Mouse (Mus musculus) ES-Bruce4 (cell line): ENCODE measurements around the gene Tenm4. TPM values are rescaled to one million over a fixed set of nuclear protein-coding genes. Genes with fewer than 3 reads are reported as not detected.

Experiments
- H3K27ac ChIP-seq: 2 replicates; pipeline ENCODE4 v1.5.1; 2012; ENCODE audit warnings: low read length, inconsistent platforms; ENCODE audit not compliant: insufficient read depth
- H3K27me3 ChIP-seq: 2 replicates; pipeline ENCODE4 v1.6.1; 2012; ENCODE audit warnings: mild to moderate bottlenecking, low read length, inconsistent platforms; ENCODE audit not compliant: control insufficient read depth, poor library complexity, insufficient read depth, severe bottlenecking
- H3K36me3 ChIP-seq: 2 replicates; pipeline ENCODE4 v1.6.1; 2012; ENCODE audit warnings: inconsistent platforms, mild to moderate bottlenecking, low read length, moderate library complexity; ENCODE audit not compliant: control insufficient read depth, poor library complexity, insufficient read depth, severe bottlenecking
- H3K4me1 ChIP-seq: one replicate; pipeline ENCODE4 v1.8.1; 2011; ENCODE audit warnings: low read length; ENCODE audit not compliant: control insufficient read depth, insufficient read depth
- H3K4me3 ChIP-seq: 2 replicates; pipeline ENCODE4 v1.5.1; 2011; ENCODE audit warnings: low read depth, mild to moderate bottlenecking, low read length
- H3K9ac ChIP-seq: 2 replicates; pipeline ENCODE4 v1.6.1; 2012; ENCODE audit warnings: low read depth, mild to moderate bottlenecking, inconsistent platforms; ENCODE audit not compliant: poor library complexity, severe bottlenecking
- H3K9me3 ChIP-seq: replicated peaks from 2 replicates; pipeline ENCODE4 v1.6.1; 2012; ENCODE audit warnings: mild to moderate bottlenecking, low read length, inconsistent platforms; ENCODE audit not compliant: control insufficient read depth, poor library complexity, insufficient read depth, severe bottlenecking
- CTCF ChIP-seq: IDR thresholded peaks from one replicate; pipeline ENCODE4 v1.8.1; 2011; ENCODE audit warnings: low read depth, low read length
- EP300 ChIP-seq: IDR thresholded peaks from 2 replicates; pipeline ENCODE4 v1.6.1; 2011; ENCODE audit warnings: low read depth, low read length; ENCODE audit not compliant: insufficient read depth
- POLR2A ChIP-seq: IDR thresholded peaks from one replicate; pipeline ENCODE4 v1.8.1; 2011; ENCODE audit warnings: low read length; ENCODE audit not compliant: insufficient read depth
- polyA plus RNA-seq: library from polyadenylated mRNA; stranded (reverse); fragments of >200 nt; gene quantifications from 2 replicates; pipeline ENCODE4 v1.2.4, GENCODE M21; 2011; ENCODE audit warnings: low read depth; ENCODE audit not compliant: missing spikeins, insufficient read depth, insufficient read length

Gene Tenm4
- polyA plus RNA-seq, 1 experiment: 4.8 TPM

- H3K27me3 ChIP-seq: no peaks in the 10 kb centered on the region
- TF ChIP-seq EP300 (no peak), POLR2A (no peak), CTCF (no peak)
- H3K4me3 ChIP-seq: no peak overlapping the region
- H3K27ac ChIP-seq: no peak overlapping the region
- H3K9me3 ChIP-seq: no peaks in the 10 kb centered on the region
- H3K9ac ChIP-seq: no peak overlapping the region
- H3K36me3 ChIP-seq: no peaks in the 10 kb centered on the region
- H3K4me1 ChIP-seq: no peaks in the 10 kb centered on the region
These were observed 124.9 kb downstream of the Tenm4 start for GRCm38 (mm10) chr7:96295959-96296358.

- Histone ChIP-seq H3K27me3 (no peaks in the 10 kb centered on the region), H3K27ac (no peak overlapping the region), H3K4me3 (no peak overlapping the region), H3K9me3 (no peaks in the 10 kb centered on the region), H3K36me3 (no peaks in the 10 kb centered on the region), H3K9ac (no peak overlapping the region), H3K4me1 (no peaks in the 10 kb centered on the region)
- TF ChIP-seq POLR2A (no peak), EP300 (0 out of 2 replicates have a peak, but pooled peaks have one; percentile 12), CTCF (no peak)
These were observed 129.9 kb downstream of the Tenm4 start for GRCm38 (mm10) chr7:96300826-96301397.

DNA sequence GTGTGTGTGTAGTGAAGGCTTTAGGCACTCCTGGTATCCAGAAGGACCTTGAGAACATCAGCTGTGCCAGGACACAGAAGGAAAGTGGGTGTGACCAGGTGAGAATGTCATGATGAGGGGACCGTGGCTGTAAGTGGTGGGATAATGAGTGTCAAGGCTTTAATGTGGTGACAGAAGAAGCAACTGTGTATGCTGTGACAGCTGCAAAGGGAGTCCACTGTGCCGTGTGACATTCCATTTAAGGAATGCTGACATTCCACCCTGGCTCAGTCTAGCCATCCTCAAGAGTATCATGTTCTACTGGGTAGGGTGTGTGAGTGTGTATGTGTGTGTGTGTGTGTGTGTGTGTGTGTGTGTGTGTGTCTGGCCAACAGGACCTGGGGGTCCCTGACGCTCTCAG lies 130.8 kb downstream of the Tenm4 start:
- Histone ChIP-seq H3K9me3 (no peaks in the 10 kb centered on the region), H3K4me3 (no peak overlapping the region), H3K27me3 (no peaks in the 10 kb centered on the region), H3K27ac (no peak overlapping the region), H3K9ac (no peak overlapping the region), H3K4me1 (no peaks in the 10 kb centered on the region), H3K36me3 (no peaks in the 10 kb centered on the region)
- no peak for TF ChIP-seq EP300
- no peak for TF ChIP-seq POLR2A
- TF ChIP-seq CTCF: no peak

GRCm38 (mm10) chr7:96303963-96304362 lies 132.9 kb downstream of the Tenm4 start:
- no peaks in the 10 kb centered on the region for H3K9me3 ChIP-seq
- no peak overlapping the region for H3K9ac ChIP-seq
- no peaks in the 10 kb centered on the region for H3K4me1 ChIP-seq
- TF ChIP-seq EP300 (no peak), CTCF (no peak), POLR2A (no peak)
- H3K36me3 ChIP-seq: no peaks in the 10 kb centered on the region
- H3K4me3 ChIP-seq: no peak overlapping the region
- no peaks in the 10 kb centered on the region for H3K27me3 ChIP-seq
- no peak overlapping the region for H3K27ac ChIP-seq

- H3K9ac ChIP-seq: no peak overlapping the region
- H3K4me1 ChIP-seq: no peaks in the 10 kb centered on the region
- H3K9me3 ChIP-seq: no peaks in the 10 kb centered on the region
- no peaks in the 10 kb centered on the region for H3K36me3 ChIP-seq
- H3K27me3 ChIP-seq: no peaks in the 10 kb centered on the region
- H3K4me3 ChIP-seq: no peak overlapping the region
- TF ChIP-seq CTCF (no peak), EP300 (no peak), POLR2A (no peak)
- no peak overlapping the region for H3K27ac ChIP-seq
These were observed 134.4 kb downstream of the Tenm4 start for GRCm38 (mm10) chr7:96305382-96305935.

- Histone ChIP-seq H3K4me1 (no peaks in the 10 kb centered on the region), H3K36me3 (no peaks in the 10 kb centered on the region), H3K9ac (no peak overlapping the region), H3K4me3 (no peak overlapping the region), H3K9me3 (no peaks in the 10 kb centered on the region), H3K27ac (no peak overlapping the region), H3K27me3 (no peaks in the 10 kb centered on the region)
- TF ChIP-seq CTCF (no peak), EP300 (no peak)
These were observed 137.1 kb downstream of the Tenm4 start for GRCm38 (mm10) chr7:96308106-96308505.
